Mouse (Mus musculus) heart, embryonic 11.5 days (tissue): ENCODE data around the gene Dock8. TPM values are rescaled to one million over a fixed set of nuclear protein-coding genes. Genes with fewer than 3 reads are reported as not detected.
A peak's percentile ranks its signal among the peaks of the same experiment; 100 is the strongest.

Experiments used
- ATAC-seq: fragments of 200-750 bp; cut with Nextera tagmentation; replicated peaks from 2 replicates; pipeline ENCODE4 v1.8.0; 2017; ENCODE audit warnings: moderate library complexity; ENCODE audit not compliant: insufficient number of reproducible peaks, low FRiP score, low TSS enrichment
- H3K27ac ChIP-seq: fragments of 300-500 bp; sonication (generic); 2 replicates; pipeline ENCODE4 v1.5.1; 2014; ENCODE audit warnings: mild to moderate bottlenecking, low read depth, low read length
- H3K27me3 ChIP-seq: fragments of 300-500 bp; sonication (generic); 2 replicates; pipeline ENCODE4 v1.6.1; 2014; ENCODE audit warnings: mild to moderate bottlenecking, low read length, mixed read lengths; ENCODE audit not compliant: control insufficient read depth, insufficient read depth
- H3K36me3 ChIP-seq: fragments of 300-500 bp; sonication (generic); 2 replicates; pipeline ENCODE4 v1.6.1; 2014; ENCODE audit warnings: mild to moderate bottlenecking, low read length, moderate library complexity, mixed read lengths; ENCODE audit not compliant: control insufficient read depth, insufficient read depth
- H3K4me1 ChIP-seq: fragments of 300-500 bp; sonication (generic); 2 replicates; pipeline ENCODE4 v1.6.1; 2014; ENCODE audit warnings: low read length; ENCODE audit not compliant: control insufficient read depth, insufficient read depth
- H3K4me2 ChIP-seq: fragments of 300-500 bp; sonication (generic); 2 replicates; pipeline ENCODE4 v1.6.1; 2014; ENCODE audit warnings: mild to moderate bottlenecking, moderate library complexity
- H3K4me3 ChIP-seq: fragments of 300-500 bp; sonication (generic); 2 replicates; pipeline ENCODE4 v1.5.1; 2014; ENCODE audit warnings: low read depth, low read length
- H3K9ac ChIP-seq: fragments of 300-500 bp; sonication (generic); 2 replicates; pipeline ENCODE4 v1.6.1; 2014; ENCODE audit warnings: mild to moderate bottlenecking, low read depth, low read length, moderate library complexity
- H3K9me3 ChIP-seq: fragments of 300-500 bp; sonication (generic); replicated peaks from 2 replicates; pipeline ENCODE4 v1.6.1; 2016; ENCODE audit warnings: low read length; ENCODE audit not compliant: control insufficient read depth
- WGBS: fragments of 180-500 bp; shearing (Covaris S2); extraction: QIAGEN DNeasy Blood & Tissue Kit; methylation state at CpG from one replicate; pipeline ENCODE4 v1.1.7; 2014; ENCODE audit not compliant: insufficient replicate concordance; 5-methylcytosine and 5-hydroxymethylcytosine counted together
- polyA plus RNA-seq: library from polyadenylated mRNA; unstranded; fragments of >200 nt; fragmentation: Nextera tagmentation; extraction: Ambion mirVana; gene quantifications from 2 replicates; pipeline ENCODE4 v1.2.1, GENCODE M21; 2014

The Dock8 gene
- polyA plus RNA-seq, 1 experiment from 2014 or later: 4.9 TPM

DNA sequence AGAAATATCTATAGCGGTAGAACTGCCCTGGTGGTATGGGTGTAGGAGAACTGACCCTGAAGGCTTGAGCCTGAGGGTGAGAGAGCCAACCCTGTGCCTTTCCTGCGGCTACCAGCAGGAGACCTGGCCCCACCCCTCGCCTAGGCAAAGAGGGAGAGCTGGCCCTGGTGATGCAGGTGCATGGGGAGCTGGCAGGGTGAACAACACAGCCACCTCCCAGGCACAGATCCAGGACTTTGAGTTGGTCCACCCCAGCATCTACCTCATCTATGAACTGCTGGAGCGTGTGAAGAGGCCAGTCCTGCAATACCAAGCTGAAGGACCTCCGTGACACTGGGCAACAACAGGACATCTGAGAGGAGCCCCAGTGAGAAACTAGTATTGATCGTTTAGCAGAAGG lies 5.8 kb upstream of the Dock8 start:
- no peaks in the 10 kb centered on the region for H3K36me3 ChIP-seq
- no peak for ATAC-seq
- no peak overlapping the region for H3K4me3 ChIP-seq
- no peak overlapping the region for H3K27ac ChIP-seq
- H3K9ac ChIP-seq: no peak overlapping the region
- H3K4me2 ChIP-seq: no peak overlapping the region
- no peaks in the 10 kb centered on the region; the same call in 1 of the 2 replicates for H3K27me3 ChIP-seq
- H3K4me1 ChIP-seq: 0 out of 2 replicates have a peak, but pooled peaks cover 2% of the 10 kb centered on the region
- H3K9me3 ChIP-seq: no peaks in the 10 kb centered on the region
- 65% methylated on average over 6 of the region's 6 CpGs for WGBS

DNA sequence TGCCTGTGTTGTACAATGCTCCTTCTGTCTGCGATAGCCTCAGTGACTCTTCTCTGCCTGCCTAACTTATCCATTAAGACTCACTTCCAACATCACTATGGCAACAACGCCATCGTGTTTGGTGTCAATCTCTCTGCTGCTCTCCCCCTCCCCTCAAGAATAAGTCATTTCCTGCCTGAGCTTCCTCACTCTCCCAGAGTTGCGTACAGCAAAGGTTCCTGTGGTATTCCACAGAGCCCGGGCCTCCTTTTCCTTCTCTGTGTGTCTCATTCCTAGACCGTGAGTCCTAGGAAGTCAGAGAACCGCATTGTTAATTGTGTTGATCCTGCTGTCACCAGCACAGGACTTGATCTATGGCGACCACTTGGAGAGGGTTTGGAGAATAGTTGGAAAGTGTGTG lies 4.4 kb upstream of the Dock8 start:
- H3K27me3 ChIP-seq: no peaks in the 10 kb centered on the region; the same call in 1 of the 2 replicates
- H3K9me3 ChIP-seq: no peaks in the 10 kb centered on the region
- no peak overlapping the region for H3K4me2 ChIP-seq
- H3K27ac ChIP-seq: no peak overlapping the region
- no peak overlapping the region for H3K4me3 ChIP-seq
- H3K9ac ChIP-seq: no peak overlapping the region
- 32% methylated on average over 8 of the region's 8 CpGs for WGBS
- ATAC-seq: no peak; the same call in 1 of the 2 replicates
- 0 out of 2 replicates have a peak, but pooled peaks cover 2% of the 10 kb centered on the region for H3K4me1 ChIP-seq
- no peaks in the 10 kb centered on the region for H3K36me3 ChIP-seq

DNA sequence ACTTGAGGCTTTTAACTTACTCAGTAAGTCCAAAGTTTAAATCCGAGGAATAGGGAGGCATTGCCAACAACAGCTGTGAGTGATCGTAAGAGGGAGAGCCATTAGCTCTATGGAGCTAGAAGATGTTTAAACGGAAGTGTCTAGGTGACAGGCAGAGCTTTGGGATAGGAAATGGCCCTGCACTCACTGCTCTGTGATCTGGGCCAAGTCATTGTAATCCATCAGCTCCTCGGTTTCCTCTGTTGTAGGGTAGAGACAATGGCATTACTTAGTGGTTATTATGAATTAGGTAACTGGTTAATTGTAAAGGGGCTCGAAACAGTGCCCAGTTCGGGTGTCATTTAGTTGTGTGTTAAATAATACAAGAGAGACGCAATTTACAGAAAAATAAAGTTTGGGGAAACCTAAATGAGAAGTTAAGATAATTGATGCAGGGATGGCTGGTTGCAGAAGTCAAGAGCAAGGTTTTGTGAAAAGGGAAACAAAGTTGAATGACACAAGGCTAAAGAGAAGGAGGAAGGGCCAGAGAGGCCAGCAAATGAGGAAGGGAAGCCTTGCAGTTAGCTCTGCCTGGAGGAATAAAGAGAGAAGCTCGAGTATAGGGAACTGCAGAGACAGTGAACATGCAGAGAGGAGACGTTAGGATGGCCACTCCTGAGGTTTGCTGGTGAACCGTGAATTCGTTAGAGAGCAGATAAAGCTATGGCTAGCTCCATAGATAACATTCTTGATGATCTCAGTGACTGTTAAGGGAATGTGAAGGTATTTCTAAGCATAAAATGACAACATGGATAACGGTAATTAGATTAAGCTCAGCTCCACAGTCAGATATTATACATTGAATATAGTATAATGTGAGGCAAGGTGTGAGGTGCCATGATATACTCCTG lies 2.3 kb upstream of the Dock8 start:
- H3K9ac ChIP-seq: no peak overlapping the region
- no peaks in the 10 kb centered on the region for H3K36me3 ChIP-seq
- 0 out of 2 replicates have a peak, but pooled peaks cover 2% of the 10 kb centered on the region for H3K4me1 ChIP-seq
- no peak for ATAC-seq
- H3K4me2 ChIP-seq: no peak overlapping the region
- H3K27me3 ChIP-seq: peaks cover 15% of the 10 kb centered on the region; the same call in 1 of the 2 replicates
- no peak overlapping the region for H3K27ac ChIP-seq
- H3K9me3 ChIP-seq: no peaks in the 10 kb centered on the region
- WGBS: 54% methylated on average over 12 of the region's 12 CpGs
- no peak overlapping the region for H3K4me3 ChIP-seq

DNA sequence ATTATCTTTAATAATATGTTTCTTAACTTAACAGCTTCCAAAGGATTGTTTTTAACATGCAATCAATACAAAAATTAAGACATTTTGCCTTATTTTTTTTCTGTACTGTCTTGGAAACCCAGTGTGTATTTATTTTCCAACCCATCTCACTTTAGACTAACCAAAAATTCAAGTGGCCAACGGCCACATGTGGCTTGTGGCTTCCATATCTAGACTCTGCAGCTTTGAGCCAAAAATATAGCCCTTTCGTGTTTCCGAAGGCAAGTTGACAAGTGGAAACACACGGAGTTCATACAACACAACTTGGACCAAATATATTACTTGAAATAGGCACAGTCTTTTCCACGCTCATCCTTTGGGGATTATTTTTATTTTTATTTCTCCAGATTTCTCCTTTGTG lies 773 bp upstream of the Dock8 start:
- 0 out of 2 replicates have a peak, but pooled peaks cover 2% of the 10 kb centered on the region for H3K4me1 ChIP-seq
- H3K27ac ChIP-seq: no peak overlapping the region
- H3K9ac ChIP-seq: peak overlapping the region; percentile 76; the same call in 1 of the 2 replicates
- peak overlapping the region; percentile 97 for H3K4me2 ChIP-seq
- peaks cover 15% of the 10 kb centered on the region; the same call in 1 of the 2 replicates for H3K27me3 ChIP-seq
- 60% methylated on average over 5 of the region's 5 CpGs for WGBS
- no peaks in the 10 kb centered on the region for H3K9me3 ChIP-seq
- H3K4me3 ChIP-seq: peak overlapping the region; percentile 78; the same call in 1 of the 2 replicates
- ATAC-seq: no peak
- no peaks in the 10 kb centered on the region for H3K36me3 ChIP-seq

DNA sequence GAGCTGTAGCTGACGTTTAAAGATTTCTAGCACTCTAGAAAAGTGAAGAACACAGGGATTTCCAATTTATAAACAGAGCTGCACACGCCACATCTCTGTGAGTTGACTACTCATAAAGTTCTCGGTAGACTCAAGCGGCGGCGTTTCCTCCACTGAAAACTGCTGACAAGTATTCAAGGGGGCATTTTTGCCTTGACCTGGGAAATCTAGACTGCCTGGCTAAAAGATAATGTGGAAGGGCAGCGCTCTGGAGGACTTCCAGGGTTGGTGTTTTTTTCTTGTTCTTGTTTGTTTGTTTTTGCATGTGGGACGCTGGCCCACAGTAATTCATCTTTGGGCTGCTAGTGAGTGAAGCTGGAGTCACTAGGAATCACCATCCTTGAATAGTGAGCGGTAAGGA lies 819 bp downstream of the Dock8 start:
- Histone ChIP-seq H3K9me3 (no peaks in the 10 kb centered on the region), H3K9ac (no peak overlapping the region), H3K4me3 (peak overlapping the region; percentile 78), H3K27me3 (peaks cover 15% of the 10 kb centered on the region; the same call in 1 of the 2 replicates), H3K27ac (no peak overlapping the region), H3K4me2 (peak overlapping the region; percentile 97), H3K4me1 (no peaks in the 10 kb centered on the region), H3K36me3 (no peaks in the 10 kb centered on the region)
- ATAC-seq: no peak
- WGBS: 14% methylated on average over 9 of the region's 9 CpGs

DNA sequence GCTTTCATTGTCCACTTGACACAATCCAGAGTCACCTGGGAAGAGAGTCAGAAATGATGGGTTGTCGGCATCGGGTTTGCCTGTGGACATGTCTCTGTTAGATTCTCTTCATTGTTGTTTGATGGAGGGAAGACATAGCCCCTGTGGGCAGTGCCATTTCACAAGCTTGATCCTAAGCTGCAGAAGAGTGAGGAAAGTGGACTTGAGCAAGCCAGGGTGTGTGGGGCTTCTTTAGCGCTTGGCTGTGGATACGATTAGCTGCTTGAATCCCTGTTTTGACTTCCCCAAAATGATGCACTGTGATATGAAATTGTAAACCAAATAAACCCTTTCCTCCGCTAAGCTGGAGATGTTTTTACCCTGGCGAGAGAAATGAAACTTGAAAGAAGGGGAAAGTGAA lies 2.7 kb downstream of the Dock8 start:
- H3K27ac ChIP-seq: no peak overlapping the region
- H3K27me3 ChIP-seq: peaks cover 15% of the 10 kb centered on the region; the same call in 1 of the 2 replicates
- no peaks in the 10 kb centered on the region for H3K4me1 ChIP-seq
- H3K4me3 ChIP-seq: no peak overlapping the region
- H3K36me3 ChIP-seq: no peaks in the 10 kb centered on the region
- ATAC-seq: no peak
- H3K9me3 ChIP-seq: no peaks in the 10 kb centered on the region
- no peak overlapping the region for H3K9ac ChIP-seq
- WGBS: 86% methylated on average over 6 of the region's 6 CpGs
- no peak overlapping the region for H3K4me2 ChIP-seq

DNA sequence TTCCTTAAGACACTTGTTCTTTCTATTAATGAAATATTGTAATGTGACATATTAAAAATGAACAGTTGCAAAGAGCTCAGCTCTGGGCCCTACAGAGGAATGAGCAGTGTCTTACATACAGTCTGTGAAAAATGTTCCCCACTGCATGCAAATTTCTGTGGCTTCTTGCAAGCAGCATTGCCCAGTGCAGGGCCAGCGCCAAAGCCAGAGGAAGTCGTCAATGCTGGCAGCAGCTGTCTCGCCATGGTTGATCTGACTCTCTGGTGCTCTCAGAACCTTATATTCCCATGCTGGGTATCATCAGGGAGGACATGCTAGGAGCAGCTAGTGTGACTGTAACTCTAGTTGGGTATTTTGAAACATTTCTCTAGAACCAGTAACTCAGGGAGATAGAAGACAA lies 3.5 kb downstream of the Dock8 start:
- Histone ChIP-seq H3K4me1 (no peaks in the 10 kb centered on the region), H3K4me3 (no peak overlapping the region), H3K9me3 (no peaks in the 10 kb centered on the region), H3K36me3 (no peaks in the 10 kb centered on the region), H3K27me3 (peaks cover 15% of the 10 kb centered on the region; the same call in 1 of the 2 replicates), H3K27ac (no peak overlapping the region), H3K4me2 (no peak overlapping the region), H3K9ac (no peak overlapping the region)
- no peak for ATAC-seq
- 54% methylated on average over 3 of the region's 3 CpGs for WGBS

DNA sequence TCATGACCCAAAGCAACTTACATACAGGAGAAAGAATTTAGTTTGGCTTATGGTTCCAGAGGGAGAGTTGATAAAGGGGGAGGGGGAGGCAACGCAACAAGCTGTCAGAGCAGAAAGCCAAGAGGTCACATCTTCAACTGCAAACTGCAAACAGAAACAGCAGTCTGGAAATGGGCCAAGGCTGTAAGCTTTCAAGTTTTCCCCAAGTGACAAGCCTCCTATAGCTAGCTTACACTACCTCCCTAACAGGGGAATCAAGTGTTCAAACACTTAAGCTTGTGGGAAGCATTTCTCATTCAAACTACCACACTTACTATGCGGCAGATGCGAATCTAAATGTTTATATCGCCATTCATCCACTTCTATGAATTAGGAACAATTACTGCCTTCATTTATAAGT lies 4.5 kb downstream of the Dock8 start:
- Histone ChIP-seq H3K27ac (no peak overlapping the region), H3K9ac (no peak overlapping the region), H3K9me3 (no peaks in the 10 kb centered on the region), H3K27me3 (peaks cover 15% of the 10 kb centered on the region; the same call in 1 of the 2 replicates), H3K4me2 (no peak overlapping the region), H3K4me1 (no peaks in the 10 kb centered on the region), H3K36me3 (no peaks in the 10 kb centered on the region), H3K4me3 (no peak overlapping the region)
- WGBS: 51% methylated on average over 4 of the region's 4 CpGs
- ATAC-seq: no peak
